Mouse (Mus musculus) kidney, postnatal 0 days (tissue): ENCODE results near the gene Tbc1d16. TPM values are rescaled to one million over a fixed set of nuclear protein-coding genes. Genes with fewer than 3 reads are reported as not detected.
"Not testable (repeated sequence)": the region's sequence is repeated elsewhere in the genome, so short reads cannot be mapped to it uniquely, and the experiment has no call there.

ENCODE experiments used
- ATAC-seq: fragments of 200-750 bp; cut with Nextera tagmentation; replicated peaks from 2 replicates; pipeline ENCODE4 v1.8.0; 2017; ENCODE audit warnings: low read depth, moderate number of reproducible peaks, moderate TSS enrichment, moderate library complexity; ENCODE audit not compliant: low FRiP score
- DNase-seq: peaks from one replicate; pipeline ENCODE4 v3.0.0-alpha.2; 2016; ENCODE audit warnings: low spot score
- H3K27ac ChIP-seq: fragments of 300-500 bp; sonication (generic); 2 replicates; pipeline ENCODE4 v1.5.1; 2014; ENCODE audit warnings: mild to moderate bottlenecking
- H3K27me3 ChIP-seq: fragments of 300-500 bp; sonication (generic); 2 replicates; pipeline ENCODE4 v1.6.1; 2014; ENCODE audit warnings: low read length, mixed read lengths; ENCODE audit not compliant: insufficient read depth
- H3K36me3 ChIP-seq: fragments of 300-500 bp; sonication (generic); 2 replicates; pipeline ENCODE4 v1.6.1; 2014; ENCODE audit warnings: low read length, mixed read lengths; ENCODE audit not compliant: insufficient read depth
- H3K4me1 ChIP-seq: fragments of 300-500 bp; sonication (generic); replicated peaks from 2 replicates; pipeline ENCODE4 v1.6.1; 2014; ENCODE audit warnings: antibody characterized with exemption, low read length, mixed read lengths; ENCODE audit not compliant: insufficient read depth
- H3K4me2 ChIP-seq: fragments of 300-500 bp; sonication (generic); 2 replicates; pipeline ENCODE4 v1.6.1; 2014; ENCODE audit warnings: mild to moderate bottlenecking, low read length, moderate library complexity, mixed read lengths
- H3K4me3 ChIP-seq: fragments of 300-500 bp; sonication (generic); replicated peaks from 2 replicates; pipeline ENCODE4 v1.5.1; 2014; ENCODE audit warnings: low read depth, low read length
- H3K9ac ChIP-seq: fragments of 300-500 bp; sonication (generic); 2 replicates; pipeline ENCODE4 v1.6.1; 2014; ENCODE audit warnings: low read depth, low read length
- H3K9me3 ChIP-seq: fragments of 300-500 bp; sonication (generic); replicated peaks from 2 replicates; pipeline ENCODE4 v1.6.1; 2016; ENCODE audit warnings: low read length, inconsistent platforms, mixed read lengths
- CTCF ChIP-seq: IDR thresholded peaks from 2 replicates; pipeline ENCODE4 v1.5.1; 2016; ENCODE audit warnings: antibody characterized with exemption, low read depth, mild to moderate bottlenecking, moderate library complexity
- WGBS: fragments of 180-500 bp; shearing (Covaris S2); extraction: QIAGEN DNeasy Blood & Tissue Kit; methylation state at CpG from one replicate; pipeline ENCODE4 v1.1.7; 2014; 5-methylcytosine and 5-hydroxymethylcytosine counted together
- polyA plus RNA-seq: library from polyadenylated mRNA; unstranded; fragments of >200 nt; fragmentation: Nextera tagmentation; extraction: Ambion mirVana; gene quantifications from 2 replicates; pipeline ENCODE4 v1.2.1, GENCODE M21; 2015

Tbc1d16 gene
- polyA plus RNA-seq, 1 experiment from 2014 or later = 9.2 TPM

GRCm38 (mm10) chr11:119106289-119106688 lies 122.0 kb downstream of the Tbc1d16 start:
- 31% methylated on average over 6 of the region's 6 CpGs for WGBS
- ATAC-seq (peak; percentile 80; the same call in 1 of the 2 replicates), DNase-seq (no peak)
- no peaks in the 10 kb centered on the region for H3K27me3 ChIP-seq
- no peak overlapping the region for H3K27ac ChIP-seq
- H3K4me2 ChIP-seq = no peak overlapping the region
- H3K9ac ChIP-seq = no peak overlapping the region
- H3K4me3 ChIP-seq = no peak overlapping the region
- no peaks in the 10 kb centered on the region for H3K4me1 ChIP-seq
- no peak for TF ChIP-seq CTCF
- H3K36me3 ChIP-seq = no peaks in the 10 kb centered on the region
- H3K9me3 ChIP-seq = no peaks in the 10 kb centered on the region

- ATAC-seq (no peak), DNase-seq (no peak)
- H3K4me3 ChIP-seq = no peak overlapping the region
- no peaks in the 10 kb centered on the region for H3K9me3 ChIP-seq
- no peak overlapping the region for H3K27ac ChIP-seq
- no peaks in the 10 kb centered on the region for H3K27me3 ChIP-seq
- no peak overlapping the region for H3K9ac ChIP-seq
- WGBS = 34% methylated on average over 8 of the region's 8 CpGs
- H3K4me2 ChIP-seq = no peak overlapping the region
- no peaks in the 10 kb centered on the region for H3K36me3 ChIP-seq
- H3K4me1 ChIP-seq = no peaks in the 10 kb centered on the region
- no peak for TF ChIP-seq CTCF
Observed at GRCm38 (mm10) chr11:119105748-119106147, 122.6 kb downstream of the Tbc1d16 start.

GRCm38 (mm10) chr11:119105071-119105609 lies 123.2 kb downstream of the Tbc1d16 start:
- H3K9me3 ChIP-seq = no peaks in the 10 kb centered on the region
- 65% methylated on average over 7 of the region's 7 CpGs for WGBS
- no peak for DNase-seq

GRCm38 (mm10) chr11:119103991-119104390 lies 124.3 kb downstream of the Tbc1d16 start:
- no peak for TF ChIP-seq CTCF
- no peak overlapping the region for H3K4me2 ChIP-seq
- ATAC-seq (no peak), DNase-seq (no peak)
- H3K36me3 ChIP-seq = no peaks in the 10 kb centered on the region
- no peaks in the 10 kb centered on the region for H3K27me3 ChIP-seq
- no peak overlapping the region for H3K27ac ChIP-seq
- H3K4me3 ChIP-seq = no peak overlapping the region
- H3K9ac ChIP-seq = no peak overlapping the region
- H3K9me3 ChIP-seq = no peaks in the 10 kb centered on the region
- WGBS = 82% methylated on average over 3 of the region's 3 CpGs
- no peaks in the 10 kb centered on the region for H3K4me1 ChIP-seq

More at GRCm38 (mm10) chr11:119105071-119105609, 123.2 kb downstream of the Tbc1d16 start:
- H3K36me3 ChIP-seq = no peaks in the 10 kb centered on the region
- no peaks in the 10 kb centered on the region for H3K4me1 ChIP-seq
- ATAC-seq = no peak
- H3K4me3 ChIP-seq = no peak overlapping the region
- TF ChIP-seq CTCF = no peak
- no peak overlapping the region for H3K9ac ChIP-seq
- no peaks in the 10 kb centered on the region for H3K27me3 ChIP-seq
- H3K4me2 ChIP-seq = no peak overlapping the region
- H3K27ac ChIP-seq = no peak overlapping the region

- not testable (repeated sequence) for H3K4me3 ChIP-seq, H3K4me1 ChIP-seq, H3K36me3 ChIP-seq, DNase-seq, H3K9ac ChIP-seq, ATAC-seq, H3K9me3 ChIP-seq, H3K27me3 ChIP-seq, H3K27ac ChIP-seq, H3K4me2 ChIP-seq
- WGBS = 66% methylated on average over 4 of the region's 4 CpGs
Observed at GRCm38 (mm10) chr11:119100355-119100754, 127.9 kb downstream of the Tbc1d16 start.

GRCm38 (mm10) chr11:119098202-119098601 lies 130.1 kb downstream of the Tbc1d16 start:
- no peak overlapping the region for H3K4me2 ChIP-seq
- no peaks in the 10 kb centered on the region for H3K36me3 ChIP-seq
- H3K9me3 ChIP-seq = no peaks in the 10 kb centered on the region
- no peak overlapping the region for H3K4me3 ChIP-seq
- H3K4me1 ChIP-seq = no peaks in the 10 kb centered on the region
- DNase-seq (no peak), ATAC-seq (no peak)
- 76% methylated on average over 4 of the region's 4 CpGs for WGBS
- H3K9ac ChIP-seq = no peak overlapping the region
- TF ChIP-seq CTCF = no peak
- H3K27ac ChIP-seq = no peak overlapping the region
- no peaks in the 10 kb centered on the region for H3K27me3 ChIP-seq

- ATAC-seq = no peak
- WGBS = 66% methylated on average over 3 of the region's 3 CpGs
- Histone ChIP-seq H3K4me3 (no peak overlapping the region), H3K27ac (no peak overlapping the region), H3K4me1 (peaks cover 6% of the 10 kb centered on the region; the same call in 1 of the 2 replicates), H3K9ac (no peak overlapping the region), H3K4me2 (no peak overlapping the region), H3K9me3 (no peaks in the 10 kb centered on the region), H3K36me3 (no peaks in the 10 kb centered on the region), H3K27me3 (peaks cover under 1% of the 10 kb centered on the region; the same call in 1 of the 2 replicates)
- no peak for TF ChIP-seq CTCF
- no peak for DNase-seq
Observed at GRCm38 (mm10) chr11:119095441-119095840, 132.9 kb downstream of the Tbc1d16 start.
